Mouse (Mus musculus): ENCODE measurements at regions not wholly inside any gene's neighbourhood (a gene's known extent, or its start where the extent isn't known, plus 50 kb on each side); places are given as distances from the start of the nearest gene placed in this dataset.

GRCm38 (mm10) chr11:20968341-20968740 is 122.8 kb upstream of the Peli1 start:
- TF ChIP-seq CTCF (IDR thresholded peaks at IDR 0.05 in 2 of 3, conservative IDR thresholded peaks at IDR 0.05 in 1 of 3; ENCODE audit: control insufficient read depth in 1 of 3, insufficient read depth in 1 of 3, low read depth in 2 of 3, low read length in 3 of 3, poor library complexity in 1 of 3, severe bottlenecking in 1 of 3): no peak
- no peak for TF ChIP-seq POLR2A (IDR thresholded peaks at IDR 0.05; ENCODE audit: control insufficient read depth in 1 of 2, insufficient read depth in 1 of 2, low read depth in 1 of 2, low read length in 2 of 2, poor library complexity in 1 of 2)
